Comparison of ENCODE assay signal across 9 mouse cellular contexts in the genomic region with DNA sequence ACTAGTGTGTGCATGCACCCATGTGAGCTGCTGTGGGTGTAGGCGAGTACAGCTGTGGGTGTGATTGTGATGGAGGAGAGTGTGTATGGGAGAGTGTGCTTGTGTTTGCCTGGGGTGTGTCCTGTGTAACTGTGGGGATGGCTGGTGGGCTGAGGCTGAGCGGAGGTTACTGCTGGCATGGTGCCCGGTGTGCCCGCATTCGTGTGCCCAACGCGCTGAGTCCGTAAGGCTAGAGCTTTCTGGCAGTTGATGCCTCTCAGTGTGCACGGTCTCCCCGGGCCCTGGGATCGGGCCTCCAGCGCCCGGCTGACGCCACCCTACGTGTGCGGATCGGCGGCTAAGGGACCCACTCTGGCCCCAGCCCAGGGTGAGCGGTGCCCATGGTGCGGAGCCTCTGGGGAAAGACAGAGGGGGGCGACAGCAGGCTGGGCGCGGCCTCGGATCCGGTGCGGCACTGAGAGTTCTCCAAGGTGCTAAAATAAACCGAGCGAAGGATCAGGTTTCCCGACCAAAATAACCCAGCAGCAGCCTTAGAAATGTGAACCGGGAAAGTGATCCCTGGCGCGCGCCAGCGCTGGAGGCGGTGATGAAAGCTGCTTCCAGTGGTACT. TPM values are rescaled to one million over a fixed set of nuclear protein-coding genes. Genes with fewer than 3 reads are reported as not detected.
DNase-seq lines count a peak whose midpoint lies in the region; ATAC-seq and TF ChIP-seq lines count a peak whose summit lies in the region.
"Had no signal": no experiment of that assay in that cellular context is flagged by ENCODE, and none has a peak within 500 bp of the region (broad histone marks: within the 10 kb centered on the region; RNA-seq: fewer than 3 reads in every experiment).

No protein-coding gene starts in this region.

- no peaks in the 10 kb centered on the region for H3K9me3 ChIP-seq in kidney, embryonic 16.5 days (ENCODE audit: low read length)
- H3K9me3 ChIP-seq in forebrain, embryonic 16.5 days (ENCODE audit: control insufficient read depth, low read length) = no peaks in the 10 kb centered on the region
- no peaks in the 10 kb centered on the region for H3K9me3 ChIP-seq in hindbrain, embryonic 14.5 days (ENCODE audit: control insufficient read depth, low read length)
- H3K9me3 ChIP-seq in liver, postnatal 0 days (ENCODE audit: low read length) = peaks cover 6% of the 10 kb centered on the region
- no peaks in the 10 kb centered on the region for H3K9me3 ChIP-seq in stomach, embryonic 15.5 days

- H3K9ac ChIP-seq in kidney, embryonic 16.5 days (replicated peaks; ENCODE audit: low read length) = no peak overlapping the region
- peak overlapping the region; percentile 54 for H3K9ac ChIP-seq in forebrain, embryonic 16.5 days (replicated peaks; ENCODE audit: low read depth, low read length)
- H3K9ac ChIP-seq in hindbrain, embryonic 14.5 days = 0 out of 2 replicates have a peak overlapping the region, but pooled peaks have one; percentile 16
- no peak overlapping the region; the same call in 1 of the 2 replicates for H3K9ac ChIP-seq in liver, postnatal 0 days (replicated peaks)
- no peak overlapping the region for H3K9ac ChIP-seq in stomach, embryonic 15.5 days

- peaks cover 44% of the 10 kb centered on the region for H3K27me3 ChIP-seq in kidney, embryonic 16.5 days (ENCODE audit: insufficient read depth, low read length)
- H3K27me3 ChIP-seq in forebrain, embryonic 16.5 days (replicated peaks; ENCODE audit: control insufficient read depth, insufficient read depth, low read length) = peaks cover 41% of the 10 kb centered on the region
- H3K27me3 ChIP-seq in hindbrain, embryonic 14.5 days (ENCODE audit: control insufficient read depth, insufficient read depth, low read length) = peaks cover 44% of the 10 kb centered on the region
- peaks cover 21% of the 10 kb centered on the region for H3K27me3 ChIP-seq in liver, postnatal 0 days (ENCODE audit: insufficient read depth, low read length)
- H3K27me3 ChIP-seq in stomach, embryonic 15.5 days (replicated peaks) = peaks cover 52% of the 10 kb centered on the region

- no peak overlapping the region for H3K27ac ChIP-seq in kidney, embryonic 16.5 days (ENCODE audit: low read length)
- H3K27ac ChIP-seq in forebrain, embryonic 16.5 days (ENCODE audit: low read length) = no peak overlapping the region
- no peak overlapping the region for H3K27ac ChIP-seq in hindbrain, embryonic 14.5 days
- no peak overlapping the region for H3K27ac ChIP-seq in liver, postnatal 0 days (ENCODE audit: low read depth)
- H3K27ac ChIP-seq in stomach, embryonic 15.5 days = no peak overlapping the region

- DNase-seq in kidney, adult 11 months = no peak
- DNase-seq in NIH3T3 (ENCODE audit: low read depth) = peak; percentile 14
- peak; percentile 52 for DNase-seq in hindbrain, embryonic 14.5 days (ENCODE audit: low spot score)
- no peak for DNase-seq in liver, postnatal 0 days
- no peak for DNase-seq in cerebellum, postnatal 4 days (ENCODE audit: low spot score in 2 of 2)

- H3K36me3 ChIP-seq in kidney, embryonic 16.5 days (ENCODE audit: insufficient read depth, low read length) = no peaks in the 10 kb centered on the region
- H3K36me3 ChIP-seq in forebrain, embryonic 16.5 days (ENCODE audit: control insufficient read depth, insufficient read depth) = no peaks in the 10 kb centered on the region
- no peaks in the 10 kb centered on the region for H3K36me3 ChIP-seq in hindbrain, embryonic 14.5 days (replicated peaks; ENCODE audit: control insufficient read depth, insufficient read depth)
- no peaks in the 10 kb centered on the region for H3K36me3 ChIP-seq in liver, postnatal 0 days (replicated peaks; ENCODE audit: insufficient read depth, low read length)
- H3K36me3 ChIP-seq in stomach, embryonic 15.5 days = no peaks in the 10 kb centered on the region

- WGBS in kidney, embryonic 16.5 days = 6% methylated on average over 35 of the region's 35 CpGs
- WGBS in forebrain, embryonic 16.5 days = 3% methylated on average over 34 of the region's 35 CpGs
- WGBS in hindbrain, embryonic 14.5 days = 7% methylated on average over 35 of the region's 35 CpGs
- WGBS in liver, postnatal 0 days (ENCODE audit: insufficient replicate concordance) = 10% methylated on average over 35 of the region's 35 CpGs
- WGBS in stomach, embryonic 15.5 days = 10% methylated on average over 35 of the region's 35 CpGs

- H3K4me1 ChIP-seq in kidney, embryonic 16.5 days (ENCODE audit: insufficient read depth, low read length) = peaks cover 20% of the 10 kb centered on the region
- H3K4me1 ChIP-seq in forebrain, embryonic 16.5 days (replicated peaks; ENCODE audit: control insufficient read depth, insufficient read depth, low read length) = peaks cover 16% of the 10 kb centered on the region
- peaks cover 19% of the 10 kb centered on the region for H3K4me1 ChIP-seq in hindbrain, embryonic 14.5 days (replicated peaks; ENCODE audit: control insufficient read depth, insufficient read depth, low read length)
- peaks cover 22% of the 10 kb centered on the region for H3K4me1 ChIP-seq in liver, postnatal 0 days (ENCODE audit: insufficient read depth)
- peaks cover 16% of the 10 kb centered on the region for H3K4me1 ChIP-seq in stomach, embryonic 15.5 days

- TF ChIP-seq CTCF in liver, postnatal 0 days (IDR thresholded peaks at IDR 0.05; ENCODE audit: low read depth) = no peak

- no peak for TF ChIP-seq EP300 in liver, postnatal 0 days (IDR thresholded peaks at IDR 0.05; ENCODE audit: low read depth)

- H3K4me2 ChIP-seq in kidney, embryonic 16.5 days (replicated peaks; ENCODE audit: low read depth, low read length) = peak overlapping the region; percentile 52
- H3K4me2 ChIP-seq in forebrain, embryonic 16.5 days (ENCODE audit: low read length) = peak overlapping the region; percentile 64
- H3K4me2 ChIP-seq in hindbrain, embryonic 14.5 days (replicated peaks) = peak overlapping the region; percentile 54
- H3K4me2 ChIP-seq in liver, postnatal 0 days (ENCODE audit: low read depth, low read length) = peak overlapping the region; percentile 49
- H3K4me2 ChIP-seq in stomach, embryonic 15.5 days = peak overlapping the region; percentile 48

- peak; percentile 44; the same call in 1 of the 2 replicates for ATAC-seq in kidney, embryonic 16.5 days (ENCODE audit: low FRiP score, low TSS enrichment)
- no peak; the same call in 1 of the 2 replicates for ATAC-seq in forebrain, embryonic 16.5 days
- no peak for ATAC-seq in hindbrain, embryonic 14.5 days (ENCODE audit: low FRiP score)
- no peak for ATAC-seq in liver, postnatal 0 days
- no peak; the same call in 1 of the 2 replicates for ATAC-seq in stomach, embryonic 15.5 days (ENCODE audit: insufficient read depth, low FRiP score, low read depth)
- ATAC-seq: Patski had no signal

- H3K4me3 ChIP-seq in kidney, embryonic 16.5 days (ENCODE audit: low read length) = peak overlapping the region; percentile 29
- peak overlapping the region; percentile 33 for H3K4me3 ChIP-seq in forebrain, embryonic 16.5 days (replicated peaks; ENCODE audit: low read length)
- peak overlapping the region; percentile 20; the same call in 1 of the 2 replicates for H3K4me3 ChIP-seq in hindbrain, embryonic 14.5 days (replicated peaks; ENCODE audit: low read length)
- no peak overlapping the region for H3K4me3 ChIP-seq in liver, postnatal 0 days (ENCODE audit: low read depth, low read length)
- peak overlapping the region; percentile 18; the same call in 1 of the 2 replicates for H3K4me3 ChIP-seq in stomach, embryonic 15.5 days (replicated peaks)

RNA-seq across cellular contexts. Expression of a gene that starts 3.8 kb away (rescaled TPM):
- 1.6 and 1.8 TPM in 2 replicates for polyA plus RNA-seq in kidney, embryonic 16.5 days (2015; fragmentation: Nextera tagmentation; extraction: Ambion mirVana)
- polyA plus RNA-seq in forebrain, embryonic 16.5 days (2015; fragmentation: Nextera tagmentation; extraction: Ambion mirVana) = 0.20 and 0.48 TPM in 2 replicates
- 0.52 and 0.56 TPM in 2 replicates for polyA plus RNA-seq in hindbrain, embryonic 14.5 days (2014; fragmentation: Nextera tagmentation; extraction: Ambion mirVana)
- polyA plus RNA-seq in liver, postnatal 0 days (2015; fragmentation: Nextera tagmentation; extraction: Ambion mirVana) = 3.8 and 4.3 TPM in 2 replicates
- polyA plus RNA-seq in stomach, embryonic 15.5 days (2015; fragmentation: Nextera tagmentation; extraction: Ambion mirVana) = 1.7 and 2.2 TPM in 2 replicates

RNA-seq across cellular contexts. Expression of a gene that starts 6.9 kb away (rescaled TPM):
- polyA plus RNA-seq in kidney, embryonic 16.5 days (2015; fragmentation: Nextera tagmentation; extraction: Ambion mirVana) = 6.8 and 7.8 TPM in 2 replicates
- polyA plus RNA-seq in forebrain, embryonic 16.5 days (2015; fragmentation: Nextera tagmentation; extraction: Ambion mirVana) = 19.6 and 20.6 TPM in 2 replicates
- polyA plus RNA-seq in hindbrain, embryonic 14.5 days (2014; fragmentation: Nextera tagmentation; extraction: Ambion mirVana) = 22.4 and 27.5 TPM in 2 replicates
- 1.6 and 1.7 TPM in 2 replicates for polyA plus RNA-seq in liver, postnatal 0 days (2015; fragmentation: Nextera tagmentation; extraction: Ambion mirVana)
- polyA plus RNA-seq in stomach, embryonic 15.5 days (2015; fragmentation: Nextera tagmentation; extraction: Ambion mirVana) = 4.4 and 4.8 TPM in 2 replicates

Comparison
In these comparisons a context has a peak if more than half of its experiments do, and no peak if none do; other contexts are left out.
1. H3K9ac ChIP-seq: peak in forebrain, embryonic 16.5 days (single experiment) and hindbrain, embryonic 14.5 days (single experiment); none in kidney, embryonic 16.5 days (single experiment), liver, postnatal 0 days (single experiment) and stomach, embryonic 15.5 days (single experiment).
2. DNase-seq: peak in NIH3T3 (single experiment) and hindbrain, embryonic 14.5 days (single experiment); none in kidney, adult 11 months (single experiment), liver, postnatal 0 days (single experiment) and cerebellum, postnatal 4 days (0 of 2).
3. Peak in every context shown above with its lines, with median percentiles within 50 percentile points of each other: H3K4me2 ChIP-seq.